Mouse (Mus musculus) common myeloid progenitor, adult 5-6 weeks (primary cell): Measurements from ENCODE around the gene Psmc4. TPM values are rescaled to one million over a fixed set of nuclear protein-coding genes. Genes with fewer than 3 reads are reported as not detected.

Source experiments
- ATAC-seq: replicated peaks from 2 replicates; pipeline ENCODE4 v1.8.0; 2016; ENCODE audit warnings: low read depth, mild to moderate bottlenecking, moderate TSS enrichment, inconsistent platforms; ENCODE audit not compliant: poor library complexity, severe bottlenecking
- total RNA-seq: library from RNA; stranded (forward); fragments of 200-1000, 187-1606 nt; gene quantifications from 2 replicates; pipeline ENCODE4 v1.2.3, GENCODE M21; 2017

Gene Psmc4
- total RNA-seq = 144 and 150 TPM in 2 replicates

GRCm38 (mm10) chr7:28049476-28050409 is at the start of gene Psmc4:
Gene Psmc4, minus strand, starts transcription at chr7:28050101.
- peak; percentile 99 for ATAC-seq

DNA sequence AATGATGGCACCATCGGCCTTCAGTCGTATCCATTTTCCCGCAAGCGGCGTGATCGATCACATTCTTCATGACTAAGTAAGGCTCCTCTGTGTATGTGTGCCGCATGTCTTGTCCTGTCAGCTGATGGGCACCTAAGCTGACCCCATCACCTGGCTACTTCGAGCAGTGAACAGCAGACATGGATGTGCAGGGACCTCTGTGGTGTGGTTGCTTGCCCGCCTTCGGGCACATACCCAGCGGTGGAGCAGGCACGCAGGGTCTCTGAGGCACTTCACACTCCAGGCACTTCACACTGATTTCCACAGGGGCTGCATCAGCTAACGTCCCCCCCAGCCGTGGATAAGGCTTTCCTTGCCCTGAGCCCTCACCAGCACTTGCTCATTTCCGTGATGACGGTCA is 49.2 kb upstream of the Psmc4 start:
- ATAC-seq = no peak

DNA sequence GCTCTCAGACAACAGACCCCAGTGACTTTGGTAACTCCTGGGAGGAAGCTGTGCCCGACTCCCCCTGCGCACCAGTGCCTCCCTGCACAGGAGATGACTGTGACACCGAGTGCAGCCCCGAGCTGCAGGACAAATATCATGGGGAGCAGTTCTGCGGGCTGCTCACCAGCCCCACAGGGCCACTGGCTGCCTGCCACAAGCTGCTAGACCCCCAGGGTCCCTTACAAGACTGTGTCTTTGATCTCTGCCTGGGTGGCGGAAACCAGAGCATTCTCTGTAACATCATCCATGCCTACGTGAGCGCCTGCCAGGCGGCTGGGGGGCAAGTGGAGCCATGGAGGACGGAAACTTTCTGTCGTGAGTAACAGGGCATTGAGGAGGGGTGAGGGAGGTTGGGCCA is 43.6 kb upstream of the Psmc4 start:
- no peak for ATAC-seq

DNA sequence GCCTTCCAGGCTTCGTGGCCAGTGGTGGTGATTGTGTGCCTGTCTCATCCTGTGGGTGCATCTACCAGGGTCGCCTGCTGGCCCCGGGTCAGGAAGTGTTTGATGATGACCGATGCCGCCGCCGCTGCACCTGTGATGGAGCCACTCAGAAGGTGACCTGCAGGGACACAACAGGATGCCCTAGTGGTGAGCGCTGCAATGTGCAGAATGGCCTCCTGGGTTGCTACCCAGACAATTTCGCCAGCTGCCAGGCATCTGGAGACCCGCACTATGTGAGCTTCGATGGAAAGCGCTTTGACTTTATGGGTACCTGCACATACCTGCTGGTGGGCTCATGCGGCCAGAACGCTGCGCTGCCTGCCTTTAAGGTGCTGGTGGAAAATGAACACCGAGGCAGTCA is 36.3 kb upstream of the Psmc4 start:
- ATAC-seq = no peak

DNA sequence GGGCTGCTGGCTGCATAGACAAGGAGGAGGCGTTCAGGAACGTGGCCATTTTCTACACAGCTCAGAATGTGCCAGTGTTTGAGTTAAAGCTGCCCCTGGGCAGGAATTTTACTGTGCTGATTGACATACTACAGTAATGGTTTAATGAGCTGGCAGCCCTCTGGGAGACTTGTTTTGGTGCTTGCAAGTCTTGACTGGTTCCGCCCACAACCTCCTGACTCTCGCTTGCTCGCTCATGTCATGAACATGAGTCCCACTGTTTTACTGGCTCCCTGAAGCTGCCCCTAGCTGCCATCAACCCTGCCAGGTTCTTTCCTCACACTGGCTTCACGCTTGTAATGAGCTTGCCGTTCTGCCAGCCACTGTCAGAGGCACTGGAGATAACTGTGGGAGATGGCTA is 34.3 kb upstream of the Psmc4 start:
- no peak for ATAC-seq

DNA sequence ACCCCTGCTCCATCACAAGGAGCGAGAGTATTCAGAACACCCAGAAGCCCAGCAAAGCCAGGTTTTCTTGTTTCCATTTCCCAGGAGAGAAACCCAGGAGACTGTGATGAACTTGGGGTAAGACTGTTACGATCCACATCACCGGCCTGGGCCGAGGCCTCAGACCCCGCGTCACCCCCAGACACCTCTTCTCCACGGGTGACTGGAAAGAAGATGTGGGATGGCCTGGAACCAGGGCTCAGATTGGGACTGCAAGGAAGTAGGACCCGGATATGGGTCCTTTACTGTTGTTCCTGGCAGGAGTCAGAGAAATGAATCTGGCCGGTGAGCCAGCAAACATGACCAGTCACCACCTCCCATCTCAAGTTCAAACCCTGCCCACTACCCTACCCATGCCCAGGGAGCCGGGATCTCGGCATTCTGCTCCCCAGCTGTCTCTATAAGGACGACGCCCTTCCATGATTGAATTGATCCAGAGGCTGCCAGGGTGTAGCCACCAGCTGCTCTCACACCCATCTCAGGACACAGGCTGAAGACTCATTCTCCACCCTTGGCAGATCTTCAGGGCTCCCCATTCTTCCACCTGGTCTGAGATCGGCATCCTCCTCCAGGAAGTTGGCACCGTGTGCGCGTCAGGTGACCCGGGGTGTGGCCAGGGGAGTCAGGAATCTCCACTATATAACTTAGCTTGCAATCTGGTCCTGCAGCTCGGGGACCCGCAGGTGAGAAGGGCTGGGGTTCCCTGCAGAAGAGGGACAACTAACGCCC is 20.8 kb upstream of the Psmc4 start, which contains the start of gene Fcgbp:
Fcgbp (plus strand) TSS at position 706 of the 768 bp plus-strand sequence.
- ATAC-seq = no peak

GRCm38 (mm10) chr7:28069546-28070172 is 19.8 kb upstream of the Psmc4 start:
- no peak for ATAC-seq

DNA sequence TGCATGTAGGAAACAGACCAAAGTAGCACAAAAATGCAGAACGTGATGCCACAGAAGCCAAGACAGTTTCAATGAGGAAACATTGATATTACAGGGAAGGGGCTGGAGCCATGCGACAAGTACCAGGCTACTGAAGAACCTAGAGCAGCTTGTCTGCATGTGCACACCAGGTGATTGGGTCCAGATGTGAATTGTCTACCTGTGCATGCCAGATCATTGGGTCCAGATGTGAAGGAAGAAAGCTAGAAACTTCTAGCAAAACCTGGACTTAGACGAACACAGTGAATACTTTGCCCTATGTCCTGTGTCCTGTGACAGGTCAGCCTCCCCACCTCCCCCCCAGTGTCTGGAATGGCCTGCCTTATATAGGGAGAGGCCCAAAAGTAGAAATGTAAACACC is 18.8 kb upstream of the Psmc4 start:
- no peak for ATAC-seq

GRCm38 (mm10) chr7:28059972-28060371 is 10.1 kb upstream of the Psmc4 start:
- ATAC-seq = no peak

DNA sequence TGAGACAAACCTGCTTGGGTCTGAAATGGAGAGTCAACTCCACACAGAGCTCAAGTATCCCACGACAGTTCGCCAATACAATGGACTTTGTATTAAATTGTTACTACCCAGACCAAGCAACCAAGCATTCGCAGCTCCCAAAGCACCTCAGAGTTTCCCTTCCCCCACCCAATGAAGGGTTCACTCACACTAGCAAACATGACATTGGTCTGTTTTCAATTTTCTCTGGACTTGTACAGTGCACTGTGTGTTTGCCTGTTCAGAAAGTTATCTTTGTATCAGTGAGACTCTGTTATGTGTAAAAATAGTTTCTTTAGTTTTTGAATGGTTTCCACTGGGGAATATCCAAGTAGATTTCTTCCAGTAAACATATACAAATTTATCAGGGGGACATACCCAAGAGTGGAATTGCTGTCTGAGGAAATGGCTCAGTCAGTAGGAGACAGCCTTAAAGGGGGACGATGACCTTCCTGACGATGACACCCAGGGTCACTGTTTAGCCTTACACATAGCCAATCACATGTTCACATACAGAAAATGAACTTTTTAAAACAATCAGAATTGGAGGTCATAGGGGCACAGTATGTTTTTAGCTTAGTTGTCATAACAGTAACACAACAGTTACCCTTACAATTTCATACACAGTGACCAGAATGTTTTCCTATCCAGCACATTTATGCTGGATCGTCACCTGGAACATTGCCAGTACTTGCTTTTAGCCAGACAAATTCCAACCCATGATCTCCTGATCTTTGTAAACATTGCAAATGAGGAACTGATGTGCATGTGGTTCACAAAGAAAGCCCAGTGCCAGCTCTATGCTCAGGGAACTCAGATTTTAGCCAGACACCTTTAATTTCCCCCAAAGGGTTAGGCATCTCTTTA is 3.4 kb upstream of the Psmc4 start:
- ATAC-seq = no peak

- ATAC-seq = no peak
Observed at GRCm38 (mm10) chr7:28050584-28050983, 683 bp upstream of the Psmc4 start.

DNA sequence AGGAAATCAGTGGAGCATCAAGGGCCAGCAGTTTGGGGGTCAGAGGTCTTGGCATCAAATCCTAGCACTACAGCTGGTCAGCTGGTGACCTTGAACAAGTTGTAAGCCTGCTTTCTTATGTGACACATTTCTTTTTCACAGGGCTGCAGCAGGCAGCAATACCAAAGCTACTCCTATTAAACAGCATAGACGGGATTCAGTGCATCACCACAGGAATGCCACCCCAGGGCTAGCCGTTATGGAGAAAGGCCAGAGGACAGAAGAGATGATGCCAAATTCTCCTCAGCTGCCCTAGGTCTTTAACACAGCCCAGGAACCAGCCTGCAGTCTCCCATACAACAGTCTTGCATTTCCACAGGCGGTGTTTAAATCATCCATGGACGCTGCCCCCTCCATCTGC is 5.4 kb downstream of the Psmc4 start:
- no peak for ATAC-seq

DNA sequence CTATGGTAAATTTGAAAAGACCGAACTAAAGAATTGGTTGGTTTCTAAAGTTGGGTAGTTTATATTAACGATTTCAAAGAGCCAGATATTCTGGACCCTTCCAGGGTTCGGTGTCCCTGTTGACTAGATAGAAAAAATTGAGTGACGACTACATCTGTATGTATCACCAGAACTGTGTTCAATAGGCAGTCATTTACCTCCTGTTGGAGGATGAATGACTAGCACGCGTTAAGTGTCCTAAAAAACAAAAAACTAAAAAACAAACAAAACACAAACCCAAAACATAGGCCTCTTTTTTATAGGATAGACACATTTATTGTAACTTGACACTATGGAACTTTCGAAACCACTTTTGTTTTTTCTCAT is 35.5 kb downstream of the Psmc4 start:
- peak; percentile 33; the same call in 1 of the 2 replicates for ATAC-seq

GRCm38 (mm10) chr7:28013549-28014444 is 36.1 kb downstream of the Psmc4 start, which contains the start of gene Zfp850:
Gene Zfp850, minus strand, starts transcription at chr7:28014115.
- ATAC-seq = peak; percentile 93

DNA sequence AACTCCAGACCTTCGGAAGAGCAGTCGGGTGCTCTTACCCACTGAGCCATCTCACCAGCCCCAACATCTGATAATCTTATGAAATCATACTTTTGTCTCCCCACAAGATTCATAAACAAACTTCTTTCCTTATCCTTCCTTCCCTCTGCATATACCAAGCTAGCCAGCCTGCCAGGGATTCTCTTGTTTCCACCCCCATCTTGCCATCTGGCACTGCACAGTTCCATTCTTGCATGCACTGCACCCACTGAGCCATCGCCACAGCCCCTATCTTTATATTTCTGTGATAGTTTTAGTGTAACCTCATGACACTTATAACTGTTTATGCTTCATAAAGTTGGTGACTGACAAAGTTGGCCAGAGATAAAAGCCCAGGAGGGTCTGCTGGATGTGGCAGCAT is 39.6 kb downstream of the Psmc4 start:
- ATAC-seq = no peak
